Mouse (Mus musculus) lung, adult 2 months (tissue): Measurements from ENCODE around the gene Eif2ak3.

ENCODE experiments used
- CTCF ChIP-seq: fragments of 200-500 bp; IDR thresholded peaks from 2 replicates; pipeline ENCODE4 v1.5.1; 2011; ENCODE audit warnings: mild to moderate bottlenecking, low read length, control low read depth; ENCODE audit not compliant: insufficient read depth
- POLR2A ChIP-seq: fragments of 200-500 bp; IDR thresholded peaks from 2 replicates; pipeline ENCODE4 v1.6.1; 2011; ENCODE audit warnings: low read depth, mild to moderate bottlenecking, control low read depth, low read length, borderline replicate concordance; ENCODE audit errors: extremely low read depth

GRCm38 (mm10) chr6:70805820-70806513, 38.3 kb upstream of the Eif2ak3 start:
- TF ChIP-seq POLR2A (no peak), CTCF (no peak; the same call in 1 of the 2 replicates)
